Mouse (Mus musculus): Measurements from ENCODE around the gene Tjp2. TPM values are rescaled to one million over a fixed set of nuclear protein-coding genes. Genes with fewer than 3 reads are reported as not detected.

Gene Tjp2
- polyA plus RNA-seq, 1 experiment: 25.9 TPM

DNA sequence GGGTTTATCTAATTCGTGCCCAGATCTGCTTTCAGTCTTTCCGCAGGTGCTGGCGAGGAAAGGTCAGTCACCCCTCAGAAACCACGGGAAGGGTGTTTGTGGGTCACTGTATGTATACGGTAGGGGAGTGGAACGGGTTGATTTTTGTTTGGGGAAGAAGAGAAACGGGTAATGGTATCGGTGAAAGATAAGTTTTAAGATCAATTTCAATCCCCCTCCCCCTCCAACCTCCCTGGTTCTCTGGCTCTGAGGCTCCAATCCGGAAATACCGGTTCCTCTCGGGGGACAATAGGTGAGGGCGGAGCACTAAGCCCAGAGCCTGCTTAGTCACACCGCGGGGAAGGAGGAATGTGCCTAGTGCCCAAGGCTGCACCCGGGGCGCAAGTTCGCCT lies 471 bp upstream of the Tjp2 start:
- DNase-seq (ENCODE audit: low read depth, low spot score): peak; percentile 87
- WGBS: 2% methylated on average over 17 of the region's 17 CpGs

DNA sequence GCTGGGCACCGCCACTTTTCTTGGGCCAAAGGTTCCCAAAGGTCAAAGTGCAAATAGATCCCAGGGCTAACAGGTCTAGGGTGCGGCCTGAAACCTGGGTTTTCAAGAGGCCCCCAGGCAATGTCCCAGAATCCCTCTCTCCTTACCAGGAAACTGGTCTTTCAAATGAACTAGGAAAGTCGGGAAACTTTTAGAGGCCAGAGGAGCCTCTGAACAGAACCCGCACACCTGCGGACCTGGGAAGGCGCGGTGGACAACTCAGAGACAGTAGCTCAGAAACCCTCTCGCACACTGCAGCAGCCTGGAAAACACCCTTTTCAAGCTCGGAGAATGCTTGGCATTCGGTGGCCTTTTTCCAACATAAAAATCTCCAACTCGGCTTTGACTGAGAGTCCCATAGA lies 979 bp downstream of the Tjp2 start:
- DNase-seq (ENCODE audit: low read depth, low spot score): peak; percentile 81
- WGBS: 18% methylated on average over 11 of the region's 11 CpGs

DNA sequence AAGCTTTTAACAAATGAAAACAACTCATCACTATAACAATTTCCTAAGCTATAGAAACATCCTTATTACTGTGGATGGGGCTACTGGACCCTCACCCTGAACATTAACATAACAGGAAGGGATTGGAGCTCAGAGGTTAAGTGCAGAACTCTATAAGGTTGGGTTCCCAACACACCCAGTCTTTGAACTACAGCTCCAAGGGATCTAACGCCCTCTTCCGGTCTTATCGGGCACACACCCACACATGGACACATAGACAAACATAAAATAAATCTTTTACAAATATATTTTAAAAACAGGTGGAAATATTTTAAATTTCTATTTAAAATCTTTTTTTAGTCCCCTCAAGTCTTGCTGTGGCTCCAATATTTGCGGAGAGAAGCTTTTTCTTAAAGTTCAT lies 3.4 kb downstream of the Tjp2 start:
- no peak for DNase-seq (ENCODE audit: low read depth, low spot score)
- 45% methylated on average over 4 of the region's 4 CpGs for WGBS

DNA sequence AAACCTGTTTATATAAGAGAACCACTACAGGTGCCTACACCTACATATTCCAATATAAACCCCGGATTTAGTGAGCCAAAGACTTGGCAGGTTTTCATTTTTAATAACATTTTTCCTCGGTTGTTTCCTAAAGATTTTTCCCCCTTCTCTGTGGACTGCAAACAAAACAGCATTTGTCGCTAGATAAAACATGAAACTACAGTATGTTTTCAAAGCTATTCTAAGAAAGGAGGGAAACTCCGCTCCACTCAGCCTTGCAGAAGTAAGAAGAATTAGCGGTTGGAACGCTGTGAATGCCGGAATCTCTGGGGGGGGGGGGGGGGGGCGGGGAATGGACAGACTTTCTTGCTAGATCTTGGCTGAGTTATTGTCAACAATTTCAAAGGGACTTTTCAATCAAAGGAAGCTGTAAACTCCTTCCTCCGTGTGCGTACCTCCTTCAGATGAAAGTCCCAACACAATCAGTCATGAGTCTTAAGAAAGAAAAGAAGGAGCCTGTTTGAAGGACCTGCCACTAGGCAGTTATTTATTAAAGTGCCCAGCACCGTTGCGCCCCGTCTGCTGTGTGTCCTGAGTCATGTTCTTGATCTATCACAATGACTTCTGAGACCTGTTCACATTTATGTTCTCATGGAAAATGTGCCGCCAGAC lies 3.9 kb downstream of the Tjp2 start:
- WGBS: 10% methylated on average over 14 of the region's 14 CpGs
- no peak for DNase-seq (ENCODE audit: low read depth, low spot score)

DNA sequence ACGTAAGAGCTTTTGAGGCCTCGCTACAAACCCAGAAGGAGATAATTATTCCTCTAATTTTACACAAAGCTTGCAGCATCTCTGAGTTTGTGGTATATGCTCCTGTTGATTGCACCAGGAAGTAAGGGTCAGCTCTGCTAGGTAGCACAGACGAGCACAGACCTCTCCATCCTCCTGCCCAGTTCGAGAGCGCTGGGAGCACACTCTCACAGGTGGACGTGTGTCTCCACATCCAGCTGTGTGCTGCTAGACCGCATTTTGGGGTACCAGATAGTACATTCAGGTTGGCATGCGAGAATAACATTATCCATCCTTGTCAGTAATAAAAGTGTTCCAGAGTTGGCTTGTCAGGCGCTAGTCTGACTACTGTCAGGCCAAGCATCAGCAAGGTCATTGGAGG lies 5.8 kb downstream of the Tjp2 start:
- 70% methylated on average over 9 of the region's 9 CpGs for WGBS
- no peak for DNase-seq (ENCODE audit: low read depth, low spot score)

DNA sequence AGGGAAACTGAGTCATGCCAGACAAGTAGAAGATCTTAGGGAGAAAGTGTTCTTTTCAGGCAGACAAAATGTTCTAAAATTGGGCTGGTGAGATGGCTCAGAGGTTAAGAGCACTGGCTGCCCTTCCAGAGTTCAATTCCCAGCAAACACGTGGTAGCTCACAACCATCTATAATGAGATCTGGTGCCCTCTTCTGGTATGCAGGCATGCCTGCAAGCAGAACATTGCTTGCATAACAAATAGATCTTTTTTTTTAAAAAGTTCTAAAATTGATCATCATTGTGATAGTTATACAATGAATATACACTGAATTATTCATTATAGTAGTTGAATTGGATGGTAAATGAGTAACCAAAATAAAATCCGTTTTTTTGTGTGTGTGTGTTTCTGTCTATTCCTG lies 6.5 kb downstream of the Tjp2 start:
- DNase-seq (ENCODE audit: low read depth, low spot score): no peak
- 36% methylated on average over 2 of the region's 2 CpGs for WGBS

DNA sequence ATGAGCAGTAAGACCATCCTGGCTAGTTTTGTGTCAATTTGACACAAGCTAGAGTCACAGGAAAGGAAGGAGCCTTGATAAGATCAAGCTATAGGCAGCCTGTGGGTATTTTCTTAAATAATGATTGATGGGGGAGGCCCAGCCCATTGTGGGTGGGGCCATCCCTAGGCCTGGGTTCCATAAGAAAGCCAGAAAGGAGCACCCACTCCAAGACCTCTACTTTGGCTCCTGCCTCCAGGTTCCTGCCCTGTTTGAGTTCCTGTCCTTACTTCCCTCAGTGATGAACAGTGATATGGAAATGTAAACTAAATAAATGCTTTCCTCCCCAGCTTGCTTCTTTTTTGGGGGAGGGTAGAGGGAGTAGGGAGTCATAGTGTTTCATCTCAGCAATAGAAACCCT lies 7.0 kb downstream of the Tjp2 start:
- DNase-seq (ENCODE audit: low read depth, low spot score): no peak

DNA sequence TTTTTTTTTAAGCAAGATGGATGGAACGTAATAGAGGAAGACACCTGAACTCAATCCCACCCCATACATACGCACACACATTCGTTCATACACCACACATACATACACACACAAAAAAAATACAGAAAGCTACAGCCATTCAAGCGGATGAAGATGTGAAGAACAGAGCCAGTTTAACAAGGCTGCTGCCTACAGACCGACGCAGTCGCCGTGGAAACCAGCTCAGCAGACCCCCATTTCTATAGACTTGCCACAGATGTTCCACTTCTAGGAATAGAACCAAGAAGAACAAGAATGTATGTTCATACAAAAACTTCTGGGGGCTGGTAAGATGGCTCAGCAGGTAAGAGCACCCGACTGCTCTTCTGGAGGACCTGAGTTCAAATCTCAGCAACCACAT lies 8.1 kb downstream of the Tjp2 start:
- 92% methylated on average over 9 of the region's 9 CpGs for WGBS
- no peak for DNase-seq (ENCODE audit: low read depth, low spot score)

DNA sequence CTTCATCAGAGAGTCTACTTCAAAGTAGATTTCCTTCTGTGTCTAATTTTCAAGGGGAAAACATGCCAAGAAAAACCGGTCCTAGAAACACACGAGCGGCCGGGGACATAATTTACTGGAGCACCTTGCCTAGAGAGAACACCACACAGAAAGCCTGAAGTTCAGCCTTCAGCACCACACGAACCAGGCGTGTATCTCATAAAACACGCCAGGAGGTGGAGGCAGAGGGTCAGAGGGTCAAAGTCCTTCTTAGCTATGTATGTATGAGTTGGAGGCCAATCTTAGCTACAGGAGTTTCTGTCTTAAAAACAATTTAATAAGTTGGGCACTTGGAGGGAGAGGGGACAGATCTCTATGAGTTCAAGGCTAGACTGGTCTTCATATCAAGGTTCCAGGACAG lies 9.9 kb downstream of the Tjp2 start:
- DNase-seq (ENCODE audit: low read depth, low spot score): peak; percentile 80
- WGBS: 29% methylated on average over 7 of the region's 7 CpGs

DNA sequence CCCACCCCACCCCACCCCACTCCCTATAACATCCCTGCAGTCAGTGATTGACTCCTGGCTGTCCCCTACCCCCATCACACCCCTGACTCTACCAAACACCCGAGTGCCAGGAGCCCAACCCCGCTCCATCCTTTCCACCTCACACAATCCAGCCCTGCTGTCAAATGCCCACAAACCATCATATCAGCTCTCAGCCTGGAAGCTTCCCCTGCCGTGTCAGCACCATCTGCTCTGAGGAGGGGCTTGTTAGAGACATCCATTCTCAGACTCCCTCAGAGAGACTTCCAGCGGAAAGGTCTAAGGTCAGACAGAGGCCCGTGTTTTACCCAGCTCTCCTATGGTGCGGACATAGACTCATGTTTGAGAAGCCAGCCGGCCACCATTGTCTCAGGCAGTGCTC lies 11.5 kb downstream of the Tjp2 start:
- no peak for DNase-seq (ENCODE audit: low read depth, low spot score)

DNA sequence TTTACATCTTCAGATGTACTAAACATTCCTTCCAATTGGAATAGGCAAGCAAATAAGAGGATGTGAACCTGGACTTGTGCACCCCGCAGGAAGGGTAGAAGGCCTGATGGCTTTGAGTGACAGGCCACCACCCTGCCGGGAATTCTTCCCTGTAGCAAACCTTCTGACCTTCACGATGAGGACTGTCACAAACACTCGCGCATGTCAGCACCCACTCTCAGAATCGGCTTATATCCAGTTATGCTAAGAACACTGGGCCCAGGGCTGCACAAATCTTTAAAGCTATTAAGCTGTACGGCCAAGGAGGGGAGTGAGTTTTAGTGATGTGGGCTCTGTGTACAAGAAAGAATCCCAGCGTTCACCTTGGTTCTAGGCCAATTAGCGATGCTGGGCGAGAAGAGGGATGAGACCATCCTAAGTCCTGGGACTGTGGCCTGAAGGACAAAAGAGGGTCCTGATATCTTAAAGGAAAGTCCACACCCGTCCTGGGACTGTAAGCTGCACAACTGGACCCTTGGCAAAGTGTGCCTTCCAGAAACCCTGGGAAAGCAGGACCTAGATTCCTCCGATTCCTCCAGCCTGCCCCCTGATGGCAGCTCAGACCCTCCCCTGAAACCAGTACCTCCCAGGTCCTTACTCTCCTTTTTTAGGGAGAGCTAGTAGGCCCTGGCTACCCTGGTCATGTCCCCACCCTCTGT lies 12.1 kb downstream of the Tjp2 start:
- no peak for DNase-seq (ENCODE audit: low read depth, low spot score)
- WGBS: 75% methylated on average over 12 of the region's 12 CpGs

More for the DNA sequence above, 11.5 kb downstream of the Tjp2 start:
- WGBS: 66% methylated on average over 7 of the region's 7 CpGs

DNA sequence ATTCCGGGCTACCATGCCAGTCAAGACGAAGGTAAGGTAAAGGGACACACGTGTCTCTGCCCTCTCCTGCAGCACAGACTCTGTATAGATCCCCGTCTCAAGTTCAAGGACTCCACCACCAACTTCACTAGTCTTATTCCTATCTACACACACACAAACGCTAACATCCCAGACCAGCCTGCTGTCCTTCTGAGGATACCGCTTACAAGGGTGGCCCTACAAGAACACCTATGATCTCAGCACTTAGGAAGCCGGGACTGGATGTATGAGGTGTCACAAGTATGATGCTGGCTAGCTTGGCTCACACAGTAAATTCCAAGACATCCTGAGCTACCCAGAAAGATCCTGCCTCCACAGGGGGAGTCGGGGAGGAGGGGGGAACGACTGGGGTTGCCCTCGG lies 13.7 kb downstream of the Tjp2 start:
- no peak for DNase-seq (ENCODE audit: low read depth, low spot score)
- 38% methylated on average over 10 of the region's 10 CpGs for WGBS

DNA sequence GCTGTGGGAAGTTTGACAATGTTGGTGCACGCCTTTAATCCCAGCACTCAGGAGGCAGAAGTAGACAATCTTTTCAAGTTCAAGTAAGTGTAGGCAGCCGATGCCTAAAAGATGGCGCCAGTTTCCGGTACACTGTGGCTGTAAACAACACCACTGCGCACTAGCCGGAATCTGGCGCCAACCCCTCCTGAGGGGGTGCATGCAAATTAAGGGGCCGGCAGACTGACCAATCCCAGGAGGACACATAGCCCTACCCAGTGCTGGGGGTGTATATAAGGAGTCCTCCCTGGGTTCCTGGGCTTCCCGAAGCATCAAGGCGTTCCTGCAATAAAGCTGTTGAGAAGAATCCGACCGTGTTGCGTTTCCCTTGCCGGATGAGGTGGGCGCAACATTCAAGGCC lies 15.3 kb downstream of the Tjp2 start:
- WGBS: 98% methylated on average over 15 of the region's 15 CpGs

DNA sequence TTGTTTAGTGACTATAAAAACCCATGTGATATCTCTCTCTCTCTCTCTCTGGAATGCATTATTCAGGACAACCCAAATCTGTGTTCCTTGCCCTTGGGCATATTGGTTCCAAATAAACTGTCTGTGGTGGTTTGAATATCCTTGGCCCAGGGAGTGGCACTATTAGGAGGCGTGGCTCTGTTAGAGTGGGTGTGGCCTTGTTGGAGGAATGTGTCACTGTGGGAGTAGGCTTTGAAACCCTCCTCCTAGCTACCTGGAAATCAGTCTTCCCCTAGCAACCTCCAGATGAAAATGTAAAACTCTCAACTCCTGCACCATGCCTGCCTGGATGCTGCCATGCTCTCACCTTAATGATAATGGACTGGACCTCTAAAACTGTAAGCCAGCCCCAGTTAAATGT lies 16.9 kb downstream of the Tjp2 start:
- WGBS: 79% methylated on average over 1 of the region's 1 CpGs
- no peak for DNase-seq (ENCODE audit: low read depth, low spot score)

More for the DNA sequence above, 15.3 kb downstream of the Tjp2 start:
- DNase-seq (ENCODE audit: low read depth, low spot score): no peak

DNA sequence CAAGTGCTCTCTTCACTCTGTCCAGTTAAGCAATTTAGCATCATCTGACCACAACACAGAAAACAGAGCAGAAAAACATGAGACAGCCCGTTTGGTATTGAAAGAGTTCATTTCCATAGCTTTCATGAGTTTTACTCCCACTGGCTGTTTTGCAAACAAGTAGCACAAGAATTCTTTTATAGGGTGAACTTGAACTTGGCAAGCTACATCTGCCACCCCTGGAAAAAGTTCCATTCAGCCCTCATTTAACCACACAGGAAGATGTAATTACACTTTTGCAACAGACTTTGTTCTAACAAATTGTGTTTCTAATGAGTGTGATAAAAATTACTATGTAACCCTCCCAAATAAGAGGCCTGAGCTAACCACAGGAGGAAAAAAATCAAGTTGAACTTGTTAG lies 19.8 kb downstream of the Tjp2 start:
- WGBS: 22% methylated on average over 1 of the region's 1 CpGs
- no peak for DNase-seq (ENCODE audit: low read depth, low spot score)

DNA sequence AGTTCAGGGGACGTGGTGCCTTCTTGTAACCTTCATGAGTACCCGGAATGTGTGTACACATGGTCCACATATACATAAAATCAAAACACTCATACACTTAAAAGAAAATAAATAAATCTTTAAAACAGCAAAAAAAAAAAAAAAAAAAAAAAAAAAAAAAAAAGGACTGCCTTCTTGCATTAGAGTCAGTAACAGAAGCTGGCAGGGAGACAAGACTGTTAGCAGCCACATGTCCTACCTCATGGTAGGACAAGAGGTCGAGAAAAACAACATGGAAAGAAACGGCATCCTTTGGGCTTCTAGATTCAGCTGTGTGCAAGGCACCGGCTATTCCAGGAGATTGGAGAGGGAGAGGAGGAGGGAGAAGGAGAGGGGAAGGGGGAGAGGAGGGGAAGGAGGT lies 23.0 kb downstream of the Tjp2 start:
- DNase-seq (ENCODE audit: low read depth, low spot score): no peak
- WGBS: 75% methylated on average over 5 of the region's 5 CpGs

DNA sequence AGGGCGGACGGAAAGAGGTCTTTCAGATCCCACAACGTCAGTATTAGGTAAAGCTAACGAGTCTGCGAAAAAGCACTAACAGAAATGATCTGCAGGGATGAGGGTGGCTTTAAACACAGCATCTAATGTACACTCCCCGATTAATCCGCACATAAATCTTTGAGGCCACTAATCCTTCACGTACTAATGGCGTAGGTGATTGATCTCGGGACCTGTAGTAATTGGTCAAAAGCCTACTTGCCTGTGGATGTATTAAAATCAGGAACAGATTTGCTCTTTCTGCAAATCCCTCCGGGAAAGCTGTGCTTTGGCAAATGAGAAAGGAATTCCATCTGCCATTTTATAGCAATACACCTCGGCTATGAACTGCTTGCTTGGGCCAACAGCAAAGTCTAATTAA lies 24.3 kb downstream of the Tjp2 start:
- DNase-seq (ENCODE audit: low read depth, low spot score): no peak
- 84% methylated on average over 12 of the region's 12 CpGs for WGBS

DNA sequence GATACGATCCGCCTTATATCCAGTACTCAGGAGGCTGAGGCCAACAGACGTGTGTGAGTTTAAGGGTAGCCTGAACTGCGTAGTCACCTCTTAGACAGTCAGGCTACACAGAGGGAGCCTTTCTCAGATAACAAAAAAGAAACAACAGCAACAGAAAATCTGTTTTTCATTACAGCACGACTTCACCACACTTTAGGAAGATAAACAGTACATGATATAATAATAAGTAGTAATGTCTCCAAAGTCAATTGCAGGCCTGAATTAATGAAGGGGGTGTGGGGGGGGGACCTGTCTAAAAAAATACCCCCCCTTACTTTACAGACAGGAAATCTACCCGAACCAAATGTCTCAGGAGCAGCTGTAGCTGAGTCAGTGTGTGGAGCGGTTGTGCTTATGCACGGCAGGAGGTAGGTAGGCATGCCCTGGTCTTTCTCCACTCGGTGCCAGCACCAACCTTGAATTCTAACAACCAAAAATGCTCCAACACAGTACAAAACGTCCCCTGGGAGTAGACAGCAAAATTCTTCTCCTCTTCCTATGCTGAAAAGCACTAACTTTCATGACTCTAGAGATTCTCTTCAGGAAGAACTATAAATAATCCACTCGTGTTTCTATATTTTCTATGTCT lies 26.0 kb downstream of the Tjp2 start:
- DNase-seq (ENCODE audit: low read depth, low spot score): no peak
- 80% methylated on average over 11 of the region's 11 CpGs for WGBS

DNA sequence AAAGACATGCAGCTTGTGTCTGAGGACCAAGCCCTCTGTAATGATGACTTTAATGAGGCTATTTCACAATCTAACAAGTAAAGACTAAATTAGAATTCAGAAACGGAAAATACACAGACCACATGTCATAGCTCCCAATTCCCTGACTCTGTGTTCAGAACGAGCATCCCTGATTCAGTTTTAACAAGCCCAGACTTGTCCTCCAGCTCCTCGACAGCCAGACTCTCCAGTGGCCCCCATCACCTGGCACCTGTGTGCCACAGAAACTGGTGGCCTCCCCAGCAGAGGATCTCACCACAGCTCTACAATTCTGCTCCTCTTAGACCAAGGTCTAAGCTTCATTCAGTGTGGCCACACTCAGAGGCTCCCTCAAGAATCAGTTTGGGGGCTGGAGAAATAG lies 27.5 kb downstream of the Tjp2 start:
- WGBS: 22% methylated on average over 3 of the region's 3 CpGs
- no peak for DNase-seq (ENCODE audit: low read depth, low spot score)

DNA sequence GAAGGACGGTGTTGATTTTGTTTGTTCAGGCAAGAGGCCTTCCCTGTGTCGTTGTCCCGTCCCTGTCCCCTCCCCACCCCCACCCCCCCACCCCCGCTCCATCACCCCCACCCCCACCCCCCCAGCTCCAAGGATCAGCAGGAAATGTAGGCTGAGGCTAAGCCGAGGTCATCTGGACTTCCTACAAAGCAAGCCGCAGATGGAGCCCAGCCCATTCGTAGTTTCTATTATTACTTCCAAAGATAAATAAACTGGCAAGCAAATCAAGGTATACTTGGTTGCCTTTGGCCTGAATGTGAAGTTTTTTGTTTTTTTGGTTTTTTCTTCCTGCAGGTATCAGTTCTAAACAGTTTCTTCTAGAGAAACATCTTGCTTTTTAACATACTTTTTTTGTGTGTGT lies 29.6 kb downstream of the Tjp2 start:
- no peak for DNase-seq (ENCODE audit: low read depth, low spot score)
- WGBS: 69% methylated on average over 7 of the region's 7 CpGs

DNA sequence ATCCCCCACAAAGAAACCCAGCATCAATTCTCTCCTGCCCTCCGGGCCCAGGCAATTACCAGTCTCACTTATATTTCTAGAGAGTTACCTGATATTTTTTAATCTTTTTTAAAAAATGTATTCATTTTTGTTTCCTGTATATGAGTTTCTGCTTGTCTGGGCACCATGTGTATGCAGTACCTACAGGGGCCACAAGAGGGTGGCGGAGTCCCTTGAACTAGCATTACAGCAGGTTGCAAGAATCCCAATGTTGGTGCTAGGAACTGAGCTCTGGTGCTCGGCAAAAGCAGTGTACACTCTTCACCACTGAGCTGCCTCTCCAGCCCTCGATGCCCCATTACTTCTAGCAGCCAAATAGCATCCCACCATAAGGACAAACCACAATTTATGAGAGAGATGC lies 30.6 kb downstream of the Tjp2 start:
- WGBS: 99% methylated on average over 4 of the region's 4 CpGs

More for the DNA sequence above, 30.6 kb downstream of the Tjp2 start:
- DNase-seq (ENCODE audit: low read depth, low spot score): no peak

All from large intestine, adult 2 months (tissue).